Mouse (Mus musculus): ENCODE data around the gene Gyg. TPM values are rescaled to one million over a fixed set of nuclear protein-coding genes. Genes with fewer than 3 reads are reported as not detected.

Gene Gyg
- polyA plus RNA-seq, 1 experiment from 2014 or later, result 514 TPM

GRCm38 (mm10) chr3:20119686-20120244, 35.4 kb downstream of the Gyg start:
- Histone ChIP-seq H3K4me3 (ENCODE audit: inconsistent target) (no peak overlapping the region), H3K27ac (no peak overlapping the region), H3K36me3 (ENCODE audit: inconsistent target) (peaks cover 52% of the 10 kb centered on the region), H3K79me2 (ENCODE audit: inconsistent target) (no peaks in the 10 kb centered on the region)
- 89% methylated on average over 4 of the region's 4 CpGs for WGBS (ENCODE audit: missing documents)

GRCm38 (mm10) chr3:20119044-20119591, 36.0 kb downstream of the Gyg start:
- Histone ChIP-seq H3K79me2 (ENCODE audit: inconsistent target) (no peaks in the 10 kb centered on the region), H3K36me3 (ENCODE audit: inconsistent target) (peaks cover 51% of the 10 kb centered on the region), H3K4me3 (ENCODE audit: inconsistent target) (no peak overlapping the region)

GRCm38 (mm10) chr3:20111913-20112312, 43.2 kb downstream of the Gyg start:
- Histone ChIP-seq H3K36me3 (ENCODE audit: inconsistent target) (peaks cover 60% of the 10 kb centered on the region), H3K27ac (no peak overlapping the region), H3K79me2 (ENCODE audit: inconsistent target) (no peaks in the 10 kb centered on the region), H3K4me3 (ENCODE audit: inconsistent target) (no peak overlapping the region)
- 89% methylated on average over 2 of the region's 2 CpGs for WGBS (ENCODE audit: missing documents)

More at GRCm38 (mm10) chr3:20119044-20119591, 36.0 kb downstream of the Gyg start:
- WGBS (ENCODE audit: missing documents), result 93% methylated on average over 19 of the region's 19 CpGs
- no peak overlapping the region for H3K27ac ChIP-seq

- 94% methylated on average over 5 of the region's 5 CpGs for whole genome bisulfite sequencing (ENCODE audit: missing documents)
- peaks cover 61% of the 10 kb centered on the region for H3K36me3 ChIP-seq (ENCODE audit: inconsistent target)
- no peaks in the 10 kb centered on the region for H3K79me2 ChIP-seq (ENCODE audit: inconsistent target)
- H3K27ac ChIP-seq, result no peak overlapping the region
- H3K4me3 ChIP-seq (ENCODE audit: inconsistent target), result no peak overlapping the region
Observed at GRCm38 (mm10) chr3:20108881-20109280, 46.2 kb downstream of the Gyg start.

DNA sequence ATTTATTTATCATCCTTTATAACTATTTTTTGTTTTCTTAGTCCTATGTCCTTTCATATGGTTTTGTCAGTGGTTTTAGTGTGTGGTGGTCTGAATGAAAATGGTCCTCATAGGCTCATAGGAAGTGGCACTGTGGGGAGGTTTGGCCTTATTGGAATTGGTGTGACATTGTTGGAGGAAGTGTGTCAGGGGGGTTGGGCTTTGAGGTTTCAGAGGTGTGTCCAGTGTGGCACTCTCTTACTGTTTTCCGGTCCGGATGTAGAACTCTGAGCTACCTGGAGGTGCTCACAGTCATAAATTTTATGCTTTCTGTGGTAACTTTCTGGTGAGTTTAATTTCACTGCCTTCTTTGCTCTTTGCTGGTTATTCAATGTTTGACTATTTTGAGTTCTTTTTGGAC, 50.3 kb downstream of the Gyg start:
- peaks cover 58% of the 10 kb centered on the region for H3K36me3 ChIP-seq (ENCODE audit: inconsistent target)
- no peaks in the 10 kb centered on the region for H3K79me2 ChIP-seq (ENCODE audit: inconsistent target)
- H3K27ac ChIP-seq, result no peak overlapping the region
- 23% methylated on average over 2 of the region's 2 CpGs for WGBS (ENCODE audit: missing documents)
- no peak overlapping the region for H3K4me3 ChIP-seq (ENCODE audit: inconsistent target)

DNA sequence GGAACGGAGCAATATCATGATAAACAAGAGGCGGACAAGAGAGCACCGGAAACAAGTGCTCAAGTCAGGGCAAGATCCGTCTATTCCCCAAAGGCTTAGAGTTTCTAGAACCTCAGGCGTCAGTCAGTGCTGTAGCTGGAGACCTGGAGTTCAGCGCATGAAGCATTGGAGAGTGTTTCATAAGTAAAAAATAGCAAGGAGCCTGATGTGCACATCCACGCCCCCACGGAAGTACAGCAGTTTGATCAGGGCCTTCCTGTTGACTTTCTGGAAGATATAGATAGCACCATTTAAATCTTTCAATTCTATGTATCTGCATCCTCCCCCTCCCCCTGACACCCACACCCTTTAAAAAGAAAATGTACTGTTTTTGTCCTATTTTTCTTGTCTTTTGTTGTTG, 50.8 kb downstream of the Gyg start:
- Histone ChIP-seq H3K36me3 (ENCODE audit: inconsistent target) (peaks cover 53% of the 10 kb centered on the region), H3K27ac (no peak overlapping the region)
- 82% methylated on average over 8 of the region's 8 CpGs for WGBS (ENCODE audit: missing documents)

GRCm38 (mm10) chr3:20103830-20104229, 51.3 kb downstream of the Gyg start:
- no peaks in the 10 kb centered on the region for H3K79me2 ChIP-seq (ENCODE audit: inconsistent target)
- no peak overlapping the region for H3K4me3 ChIP-seq (ENCODE audit: inconsistent target)
- H3K36me3 ChIP-seq (ENCODE audit: inconsistent target), result peaks cover 49% of the 10 kb centered on the region
- H3K27ac ChIP-seq, result no peak overlapping the region
- WGBS (ENCODE audit: missing documents), result 53% methylated on average over 3 of the region's 3 CpGs

More for the DNA sequence above, 50.8 kb downstream of the Gyg start:
- Histone ChIP-seq H3K79me2 (ENCODE audit: inconsistent target) (no peaks in the 10 kb centered on the region), H3K4me3 (ENCODE audit: inconsistent target) (no peak overlapping the region)

DNA sequence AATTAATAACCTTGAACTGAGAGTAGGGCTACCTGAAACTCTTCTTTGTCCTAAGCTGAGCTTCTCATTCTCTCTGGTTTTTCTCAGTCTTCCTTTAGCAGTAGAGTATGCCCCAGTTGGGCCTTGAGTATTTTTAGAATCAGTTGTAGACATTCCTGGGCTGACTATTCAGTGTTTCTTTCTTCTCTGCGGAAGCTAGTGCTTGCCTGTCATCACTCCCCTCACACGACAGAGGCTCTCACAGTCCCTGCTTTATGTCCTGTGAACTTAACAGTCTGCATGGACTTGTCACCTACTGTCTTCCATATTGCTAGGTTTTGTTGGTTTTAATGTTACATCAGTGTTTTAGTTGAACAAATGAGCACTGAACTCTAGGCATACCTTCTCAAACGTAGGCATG, 73.0 kb downstream of the Gyg start:
- no peak overlapping the region for H3K4me3 ChIP-seq (ENCODE audit: inconsistent target)
- peaks cover 56% of the 10 kb centered on the region for H3K36me3 ChIP-seq (ENCODE audit: inconsistent target)
- no peak overlapping the region for H3K27ac ChIP-seq

DNA sequence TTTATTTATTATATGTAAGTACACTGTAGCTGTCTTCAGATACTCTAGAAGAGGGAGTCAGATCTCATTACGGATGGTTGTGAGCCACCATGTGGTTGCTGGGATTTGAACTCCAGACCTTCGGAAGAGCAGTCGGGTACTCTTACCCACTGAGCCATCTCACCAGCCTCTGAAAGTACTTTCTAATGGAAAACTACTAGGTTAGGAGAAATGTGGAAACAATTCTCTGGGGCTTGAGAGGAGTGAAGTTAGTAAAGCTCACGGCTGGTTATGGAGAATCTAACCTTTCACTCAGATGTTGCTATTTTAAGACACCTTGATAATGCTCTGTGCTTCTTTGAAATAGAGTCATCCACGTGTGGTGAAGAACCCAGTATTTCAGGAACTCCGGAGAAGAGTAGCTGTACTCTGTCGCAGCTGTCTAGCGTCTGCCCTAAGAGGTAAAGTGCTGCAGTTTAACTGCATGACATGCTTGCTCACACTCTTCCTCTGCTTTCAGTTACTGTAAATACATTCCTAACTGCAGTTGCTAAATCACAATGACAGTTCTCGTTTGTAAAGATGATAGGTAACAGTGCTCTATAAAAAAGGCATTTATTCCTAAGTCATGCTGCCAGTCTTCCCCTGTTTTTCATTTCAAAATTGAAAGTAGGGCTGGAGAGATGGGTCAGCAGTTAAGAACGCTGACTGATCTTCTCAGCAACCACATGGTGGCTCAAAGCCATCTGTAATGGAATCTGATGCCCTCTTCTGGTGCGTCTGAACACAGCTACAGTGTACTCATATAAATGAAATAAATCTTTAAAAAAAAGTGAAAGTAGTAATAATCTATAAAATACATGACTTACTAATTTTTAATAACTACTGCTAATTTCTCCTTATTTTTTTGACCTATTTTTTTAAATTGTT, 78.7 kb downstream of the Gyg start:
- H3K27ac ChIP-seq, result peak overlapping the region; percentile 8; the same call in 1 of the 2 replicates
- peaks cover 45% of the 10 kb centered on the region for H3K36me3 ChIP-seq (ENCODE audit: inconsistent target)
- H3K4me3 ChIP-seq (ENCODE audit: inconsistent target), result no peak overlapping the region

More for the DNA sequence above, 73.0 kb downstream of the Gyg start:
- 98% methylated on average over 3 of the region's 3 CpGs for WGBS (ENCODE audit: missing documents)
- H3K79me2 ChIP-seq (ENCODE audit: inconsistent target), result no peaks in the 10 kb centered on the region

More for the DNA sequence above, 78.7 kb downstream of the Gyg start:
- 80% methylated on average over 10 of the region's 11 CpGs for WGBS (ENCODE audit: missing documents)
- H3K79me2 ChIP-seq (ENCODE audit: inconsistent target), result no peaks in the 10 kb centered on the region

Other genes starting within 250 kb of the Gyg start
- gene Cp, start 198.3 kb downstream of the Gyg start, polyA plus RNA-seq (2018), result 4.1 to 22.9 TPM (median 22.9 TPM) in 3 replicates
- 15.6 to 41.0 TPM (median 30.1 TPM) in 3 replicates for gene Hps3, start 120.0 kb downstream of the Gyg start, polyA plus RNA-seq (2018)
- 18.0 to 23.6 TPM (median 23.3 TPM) in 3 replicates for gene Hltf, start 97.5 kb downstream of the Gyg start, polyA plus RNA-seq (2018)
- 0.34 TPM in 1 of 3 replicates, not detected in the others for gene Cpa3, start 86.9 kb upstream of the Gyg start, polyA plus RNA-seq (2018)
- not detected in 3 replicates for gene Cpb1, start 120.4 kb upstream of the Gyg start, polyA plus RNA-seq (2018)
- gene Agtr1b, start 211.9 kb upstream of the Gyg start, polyA plus RNA-seq (2018), result not detected in 3 replicates